Mouse (Mus musculus) spleen, adult 2 months (tissue): ENCODE measurements at regions not wholly inside any gene's neighbourhood (a gene's known extent, or its start where the extent isn't known, plus 50 kb on each side); places are given as distances from the start of the nearest gene placed in this dataset.

Experiments used
- CTCF ChIP-seq: fragments of 200-500 bp; IDR thresholded peaks from 2 replicates; pipeline ENCODE4 v1.5.1; 2011; ENCODE audit warnings: mild to moderate bottlenecking, inconsistent platforms; ENCODE audit not compliant: insufficient read depth, insufficient read length, insufficient replicate concordance; ENCODE audit errors: extremely low read depth
- POLR2A ChIP-seq: fragments of 200-500 bp; IDR thresholded peaks from 2 replicates; pipeline ENCODE4 v1.6.1; 2011; ENCODE audit warnings: low read depth, low read length, inconsistent platforms

GRCm38 (mm10) chr6:48209103-48209502 is 122.7 kb upstream of the Zfp746 start:
- TF ChIP-seq CTCF, result no peak
- no peak for TF ChIP-seq POLR2A
